Mouse (Mus musculus): ENCODE data around the gene Sh3d19. TPM values are rescaled to one million over a fixed set of nuclear protein-coding genes. Genes with fewer than 3 reads are reported as not detected.

Gene Sh3d19
- total RNA-seq, 4 experiments from 2014 or later = 14.6 to 19.9 (median 15.8) TPM

GRCm38 (mm10) chr3:86025341-86026137 is 54.6 kb downstream of the Sh3d19 start:
- no peak for DNase-seq (ENCODE audit: low spot score in 2 of 2)

DNA sequence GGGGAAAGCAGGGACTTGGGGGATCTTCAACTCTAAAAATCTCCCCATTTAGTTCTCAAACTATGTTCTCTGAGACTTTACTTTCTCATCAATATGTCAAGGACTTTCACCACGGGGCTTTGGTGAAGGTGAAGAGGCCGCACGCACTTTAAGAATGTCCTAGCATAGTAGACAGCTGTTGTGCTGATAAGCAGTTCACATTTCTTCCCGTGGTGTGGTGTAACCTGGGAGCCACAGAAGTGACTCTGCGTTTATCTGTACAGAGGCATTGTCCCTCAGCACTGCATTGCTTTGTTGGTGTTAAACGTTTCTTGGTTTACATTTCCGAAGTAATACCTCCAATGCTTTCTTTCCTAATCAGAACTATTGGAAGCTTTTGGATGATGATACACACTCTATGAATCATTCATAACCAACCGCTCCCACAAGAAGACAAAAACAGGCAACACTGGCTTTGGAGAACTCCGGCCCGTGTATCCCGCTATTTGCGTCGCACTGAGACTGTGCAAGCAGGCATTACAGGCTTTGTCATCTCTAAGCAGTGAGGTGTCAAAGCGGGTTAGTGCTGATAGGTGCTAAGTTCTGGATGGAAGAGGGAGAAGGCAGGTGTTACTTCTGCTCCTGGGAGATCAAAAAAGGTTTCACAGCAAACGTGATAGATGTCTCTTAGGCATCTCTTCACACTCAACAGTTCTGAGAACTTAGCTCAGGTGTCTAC is 57.9 kb downstream of the Sh3d19 start:
- DNase-seq (ENCODE audit: low spot score in 2 of 2) = no peak

- no peak for DNase-seq (ENCODE audit: low spot score in 2 of 2)
These were observed 59.7 kb downstream of the Sh3d19 start for GRCm38 (mm10) chr3:86030566-86030965.

DNA sequence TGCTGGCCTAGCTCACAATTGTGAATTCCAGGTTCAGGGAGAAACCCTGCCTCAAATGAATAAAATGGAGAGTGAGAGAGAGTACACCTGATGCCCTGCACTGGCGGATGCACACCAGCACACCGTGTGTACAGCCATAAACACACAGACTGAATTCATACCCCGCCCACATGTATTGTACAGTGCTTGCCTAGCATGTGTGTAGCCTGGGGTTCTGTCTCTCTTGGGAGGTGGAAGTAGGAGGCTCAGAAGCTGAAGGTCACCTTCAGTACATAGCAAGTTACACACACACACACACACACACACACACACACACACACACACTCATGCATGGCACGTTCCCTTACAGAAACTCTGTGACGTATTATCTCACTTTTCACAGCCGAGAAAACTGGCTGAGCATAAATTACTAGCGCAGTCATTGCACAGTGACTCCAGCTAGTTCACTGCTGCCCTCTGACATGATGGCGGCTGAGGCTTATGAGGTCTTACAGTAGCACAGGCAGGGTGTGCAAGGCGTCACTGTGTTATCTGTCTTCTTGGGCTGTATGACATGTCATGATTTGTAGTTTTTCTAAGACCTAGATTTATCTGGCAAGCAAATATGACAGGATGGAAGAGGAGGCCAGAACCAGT is 62.7 kb downstream of the Sh3d19 start:
- no peak for DNase-seq (ENCODE audit: low spot score in 2 of 2)

DNA sequence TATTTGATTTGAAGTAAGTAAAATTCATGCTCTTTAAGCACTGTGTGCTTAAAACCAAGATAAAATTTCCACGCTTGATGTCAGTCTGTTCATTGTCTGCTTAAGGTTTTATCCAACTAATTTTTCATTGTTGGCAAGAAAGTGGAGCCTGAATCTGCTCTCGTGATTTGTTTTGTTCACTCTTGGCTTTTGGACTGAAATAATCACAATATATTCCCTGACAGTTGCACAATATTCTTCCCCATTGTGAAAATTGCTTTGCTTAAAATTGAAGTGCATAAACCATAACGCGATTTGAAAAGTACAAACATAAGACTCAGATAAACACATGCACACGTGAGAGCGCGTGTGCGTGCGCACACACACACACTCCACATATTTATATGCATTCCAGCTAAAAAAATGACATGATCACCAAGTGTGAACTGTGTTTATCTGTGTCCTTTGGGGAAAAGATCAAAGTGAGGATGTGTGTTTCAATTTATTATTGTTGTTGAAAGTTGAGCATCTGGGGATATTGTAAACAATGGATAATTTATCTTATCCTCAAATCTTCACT is 67.1 kb downstream of the Sh3d19 start:
- no peak for DNase-seq (ENCODE audit: low spot score in 2 of 2)

DNA sequence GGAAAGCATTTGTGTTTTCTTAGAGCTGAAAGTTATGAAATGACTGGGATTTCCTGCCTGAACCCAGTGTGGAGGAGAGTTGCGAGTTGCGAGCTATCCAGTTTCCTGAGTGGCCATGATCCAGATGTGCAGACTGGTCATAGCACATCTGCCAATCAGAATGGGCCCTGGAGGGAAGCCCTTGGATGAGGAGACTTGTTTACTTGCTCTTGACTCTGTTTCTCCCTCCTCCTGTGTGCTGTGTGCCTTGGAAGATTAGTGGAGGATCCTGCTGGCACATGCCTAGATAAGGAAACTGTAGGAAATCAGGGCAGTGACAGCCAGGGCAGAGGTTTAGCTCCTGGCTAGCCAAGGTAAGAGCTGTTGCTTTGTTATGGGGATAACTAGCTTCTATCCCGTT is 67.7 kb downstream of the Sh3d19 start:
- DNase-seq (ENCODE audit: low spot score in 2 of 2) = no peak

- DNase-seq (ENCODE audit: low spot score in 2 of 2) = no peak
These were observed 69.6 kb downstream of the Sh3d19 start for GRCm38 (mm10) chr3:86040286-86041201.

- no peak for DNase-seq (ENCODE audit: low spot score in 2 of 2)
These were observed 76.9 kb downstream of the Sh3d19 start for GRCm38 (mm10) chr3:86047686-86048408.

DNA sequence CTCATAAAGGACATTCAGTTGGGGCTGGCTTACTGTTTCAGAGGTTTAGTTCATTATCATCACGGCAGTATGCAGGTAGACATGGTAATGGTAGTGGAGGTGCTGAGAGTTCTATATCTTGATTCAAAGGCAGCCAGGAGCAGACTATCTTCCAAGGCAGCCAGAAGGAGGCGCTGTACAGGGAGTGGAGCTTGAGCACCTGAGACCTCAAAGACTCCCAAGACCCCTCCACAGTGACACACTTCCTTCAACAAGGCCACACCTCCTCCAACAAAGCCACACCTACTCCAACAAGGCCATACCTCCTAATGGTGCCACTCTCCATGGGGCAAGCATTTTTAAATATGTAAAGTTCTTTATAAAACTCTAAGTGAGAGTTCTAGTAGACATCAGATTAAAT is 78.1 kb downstream of the Sh3d19 start:
- no peak for DNase-seq (ENCODE audit: low spot score in 2 of 2)

- no peak for DNase-seq (ENCODE audit: low spot score in 2 of 2)
These were observed 85.8 kb downstream of the Sh3d19 start for GRCm38 (mm10) chr3:86056678-86057077.

GRCm38 (mm10) chr3:86057436-86058095 is 86.7 kb downstream of the Sh3d19 start:
- DNase-seq (ENCODE audit: low spot score in 2 of 2) = no peak

DNA sequence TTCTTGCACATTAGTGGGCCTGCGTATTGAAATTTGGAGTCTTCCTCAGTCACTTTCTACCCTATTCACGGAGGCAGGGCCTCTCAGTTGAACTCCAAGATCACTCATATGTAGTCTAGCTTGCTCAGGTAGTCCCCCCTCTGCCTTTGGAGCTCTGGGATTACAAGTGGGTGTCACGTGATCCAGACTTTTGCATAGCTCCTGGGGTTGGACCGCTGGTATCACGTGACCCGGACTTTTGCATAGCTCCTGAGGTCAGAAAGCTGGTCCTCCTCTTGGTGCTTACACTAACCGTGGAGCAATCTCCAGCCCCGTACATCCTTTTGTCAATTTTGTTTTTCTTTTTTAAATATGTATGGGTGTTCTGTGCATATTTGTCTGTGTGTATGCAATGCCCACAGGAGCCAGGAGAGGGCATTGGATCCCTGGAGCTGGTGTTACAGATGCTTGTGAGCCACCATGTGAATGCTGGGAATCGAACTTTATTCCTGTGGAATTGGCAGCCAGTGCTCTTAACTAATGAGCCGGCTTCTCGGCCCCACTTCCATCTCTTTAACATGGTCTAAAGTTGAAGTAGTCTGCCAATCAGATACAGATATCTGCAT is 98.8 kb downstream of the Sh3d19 start:
- no peak for DNase-seq (ENCODE audit: low spot score in 2 of 2)

- DNase-seq (ENCODE audit: low spot score in 2 of 2) = no peak
These were observed 99.9 kb downstream of the Sh3d19 start for GRCm38 (mm10) chr3:86070799-86071198.

- no peak for DNase-seq (ENCODE audit: low spot score in 2 of 2)
These were observed 101.2 kb downstream of the Sh3d19 start for GRCm38 (mm10) chr3:86072066-86072465.

DNA sequence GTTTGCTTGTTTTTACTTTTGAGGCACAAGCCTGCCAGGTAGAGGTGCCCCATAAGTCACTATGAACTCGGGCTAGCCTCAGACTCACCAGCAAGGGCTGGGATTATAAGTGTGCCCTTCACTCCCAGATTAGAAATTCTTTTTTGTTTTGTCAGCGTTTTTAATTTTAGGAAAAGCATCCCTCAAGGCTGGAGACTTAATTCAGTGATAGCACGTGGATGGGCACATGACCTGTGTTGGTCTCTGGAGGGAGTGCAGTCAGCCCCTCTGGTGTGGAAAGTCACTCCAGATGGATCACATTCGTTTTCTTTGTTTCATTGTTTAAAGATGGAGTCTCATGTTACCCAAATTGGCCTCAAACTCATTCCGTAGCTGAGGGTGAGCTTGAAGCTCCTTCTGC is 102.0 kb downstream of the Sh3d19 start:
- DNase-seq (ENCODE audit: low spot score in 2 of 2) = no peak

DNA sequence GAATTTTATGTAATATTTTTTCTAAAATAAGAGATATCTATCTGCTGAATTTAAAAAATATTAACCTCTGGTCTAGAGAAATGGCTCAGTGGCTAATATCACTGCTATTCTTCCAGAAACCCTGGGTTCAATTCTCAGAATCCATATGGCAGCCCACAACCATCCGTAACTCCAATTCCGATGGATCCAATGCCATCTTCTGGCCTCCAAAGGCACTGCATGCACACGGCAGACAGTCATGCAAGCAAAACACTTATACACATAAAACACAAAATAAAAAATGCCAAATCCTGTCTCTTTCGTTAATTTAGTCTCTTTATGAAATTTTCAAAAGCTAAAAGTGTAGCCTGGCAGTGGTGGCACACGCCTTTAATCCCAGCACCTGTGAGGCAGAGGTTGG is 104.7 kb downstream of the Sh3d19 start:
- no peak for DNase-seq (ENCODE audit: low spot score in 2 of 2)

GRCm38 (mm10) chr3:86076511-86077283 is 105.8 kb downstream of the Sh3d19 start:
- DNase-seq (ENCODE audit: low spot score in 2 of 2) = no peak

GRCm38 (mm10) chr3:86083051-86083450 is 112.1 kb downstream of the Sh3d19 start:
- no peak for DNase-seq (ENCODE audit: low spot score in 2 of 2)

GRCm38 (mm10) chr3:86085001-86085400 is 114.1 kb downstream of the Sh3d19 start:
- no peak for DNase-seq (ENCODE audit: low spot score in 2 of 2)

Measured in left cerebral cortex, adult 8-10 months (tissue).